In the genomic region with DNA sequence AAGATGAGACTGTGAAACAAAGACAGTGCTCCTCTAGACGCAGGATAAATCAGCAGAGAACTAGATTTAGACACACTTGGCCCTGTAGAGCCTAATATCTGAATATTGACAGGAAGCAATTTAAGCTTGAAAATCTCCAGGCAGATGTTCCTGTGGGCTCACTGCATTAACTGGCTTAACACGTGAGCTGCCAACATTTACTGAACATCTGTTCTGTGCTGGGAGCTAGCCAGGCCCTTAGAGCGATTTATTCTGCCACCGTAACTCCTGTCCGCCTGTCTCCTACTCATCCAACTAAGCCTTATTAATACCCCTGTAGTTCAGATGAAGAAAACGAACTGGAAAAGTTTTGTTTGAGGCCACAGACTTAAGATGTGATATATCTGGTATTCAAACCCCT, we compare ENCODE assay signal across 8 mouse cellular contexts. TPM values are rescaled to one million over a fixed set of nuclear protein-coding genes. Genes with fewer than 3 reads are reported as not detected.
DNase-seq lines count a peak whose midpoint lies in the region; ATAC-seq and TF ChIP-seq lines count a peak whose summit lies in the region.

No protein-coding gene starts in this region.

- no peak for TF ChIP-seq CTCF in E14TG2a.4 (conservative IDR thresholded peaks at IDR 0.05; ENCODE audit: low read length)

- peak overlapping the region; percentile 91 for H3K4me2 ChIP-seq in heart, embryonic 11.5 days
- peak overlapping the region; percentile 94 for H3K4me2 ChIP-seq in forebrain, embryonic 13.5 days

- WGBS in heart, embryonic 11.5 days (ENCODE audit: insufficient replicate concordance) = 19% methylated on average over 6 of the region's 6 CpGs
- 15% methylated on average over 6 of the region's 6 CpGs for WGBS in forebrain, embryonic 13.5 days
- 11% methylated on average over 6 of the region's 6 CpGs for WGBS in macrophage (ENCODE audit: missing documents)

- H3K4me3 ChIP-seq in heart, embryonic 11.5 days (ENCODE audit: low read depth, low read length) = peak overlapping the region; percentile 78
- H3K4me3 ChIP-seq in E14TG2a.4 (replicated peaks; ENCODE audit: low read length) (peak overlapping the region; percentile 100), macrophage (ENCODE audit: inconsistent target) (peak overlapping the region; percentile 85)
- peak overlapping the region; percentile 97 for H3K4me3 ChIP-seq in forebrain, embryonic 13.5 days

- no peak for ATAC-seq in heart, embryonic 11.5 days (replicated peaks; ENCODE audit: insufficient number of reproducible peaks, low FRiP score, low TSS enrichment)
- ATAC-seq in forebrain, embryonic 13.5 days = no peak
- no peak for ATAC-seq in activated CD4-positive, CD25-positive, alpha-beta regulatory T cell, adult 4 months

- intact Hi-C loops in heart, postnatal 25 days (cut with DNase I) = loop anchor here (1.0 to 2.0 kb wide), 2 partner anchors 20 to 55 kb away; partner anchors contain the start of gene Kpna7

- peaks cover 23% of the 10 kb centered on the region for H3K36me3 ChIP-seq in heart, embryonic 11.5 days (ENCODE audit: control insufficient read depth, insufficient read depth, low read length)
- H3K36me3 ChIP-seq in E14TG2a.4 (ENCODE audit: insufficient read depth, low read length) (peaks cover 72% of the 10 kb centered on the region), macrophage (ENCODE audit: inconsistent target) (peaks cover 47% of the 10 kb centered on the region)
- peaks cover 59% of the 10 kb centered on the region for H3K36me3 ChIP-seq in forebrain, embryonic 13.5 days (ENCODE audit: poor library complexity, severe bottlenecking)

- H3K27me3 ChIP-seq in heart, embryonic 11.5 days (ENCODE audit: control insufficient read depth, insufficient read depth, low read length) = no peaks in the 10 kb centered on the region
- no peaks in the 10 kb centered on the region for H3K27me3 ChIP-seq in E14TG2a.4 (ENCODE audit: insufficient read depth, low read length)
- H3K27me3 ChIP-seq in forebrain, embryonic 13.5 days = no peaks in the 10 kb centered on the region

- H3K9me3 ChIP-seq in heart, embryonic 11.5 days (replicated peaks; ENCODE audit: control insufficient read depth, low read length) = no peaks in the 10 kb centered on the region
- no peaks in the 10 kb centered on the region for H3K9me3 ChIP-seq in E14TG2a.4 (ENCODE audit: low read length)
- no peaks in the 10 kb centered on the region for H3K9me3 ChIP-seq in forebrain, embryonic 13.5 days (replicated peaks)

- no peak for DNase-seq in heart, postnatal 25 days (ENCODE audit: low spot score)
- no peak for DNase-seq in layer of hippocampus, adult 9-11 months
- DNase-seq in gastrocnemius, adult 18-20 months (ENCODE audit: low spot score) = no peak

- H3K4me1 ChIP-seq in heart, embryonic 11.5 days (ENCODE audit: control insufficient read depth, insufficient read depth, low read length) = peaks cover 14% of the 10 kb centered on the region
- peaks cover 49% of the 10 kb centered on the region for H3K4me1 ChIP-seq in E14TG2a.4 (replicated peaks; ENCODE audit: low read depth, low read length)
- H3K4me1 ChIP-seq in forebrain, embryonic 13.5 days = peaks cover 33% of the 10 kb centered on the region

- H3K79me2 ChIP-seq in macrophage (ENCODE audit: inconsistent target) = peaks cover 75% of the 10 kb centered on the region

- peak overlapping the region; percentile 95 for H3K9ac ChIP-seq in heart, embryonic 11.5 days (ENCODE audit: low read depth, low read length)
- H3K9ac ChIP-seq in forebrain, embryonic 13.5 days = peak overlapping the region; percentile 93

- H3K27ac ChIP-seq in heart, embryonic 11.5 days (ENCODE audit: low read depth, low read length) = no peak overlapping the region
- H3K27ac ChIP-seq in forebrain, embryonic 13.5 days = no peak overlapping the region
- H3K27ac ChIP-seq in macrophage = peak overlapping the region; percentile 41; the same call in 1 of the 2 replicates

RNA-seq across cellular contexts. Expression of gene Pdap1, which starts 1.2 kb away (rescaled TPM):
- 76.5 and 92.4 TPM in 2 replicates for polyA plus RNA-seq in heart, embryonic 11.5 days (2014; fragmentation: Nextera tagmentation; extraction: Ambion mirVana)
- total RNA-seq in heart, postnatal 25 days (2021) = 10 to 100 TPM; 37.8 to 40.3 TPM
- polyA plus RNA-seq in forebrain, embryonic 13.5 days (2015; fragmentation: Nextera tagmentation; extraction: Ambion mirVana) = 139 and 157 TPM in 2 replicates
- 10 to 100 TPM; 17.8 to 64.3 (median 41.5) TPM for total RNA-seq in macrophage (2018; cell fraction: chromatin; rRNA removed)
- total RNA-seq in macrophage (2018; cell fraction: cytosol; rRNA removed) = 10 to 100 TPM; 26.7 to 39.4 (median 31.9) TPM
- 10 to 100 TPM in 25 of 26 experiments, 1 to 10 TPM in 1; 7.9 to 39.1 (median 20.0) TPM for total RNA-seq in macrophage (2018; cell fraction: nucleus; rRNA removed)
- 39.1 to 134 TPM (median 69.9 TPM) in 3 replicates for polyA plus RNA-seq in macrophage (2018)
- polyA plus RNA-seq in activated CD4-positive, CD25-positive, alpha-beta regulatory T cell, adult 4 months (2017; shearing (Covaris generic)) = 10 to 100 TPM; 32.2 to 41.5 TPM
- total RNA-seq in gastrocnemius, adult 18-20 months (2021) = 10 to 100 TPM; 56.0 to 56.6 TPM

RNA-seq across cellular contexts. Expression of gene Bud31, which starts 1.3 kb away (rescaled TPM):
- polyA plus RNA-seq in heart, embryonic 11.5 days (2014; fragmentation: Nextera tagmentation; extraction: Ambion mirVana) = 172 and 179 TPM in 2 replicates
- total RNA-seq in heart, postnatal 25 days (2021) = 10 to 100 TPM; 53.5 to 62.6 TPM
- polyA plus RNA-seq in forebrain, embryonic 13.5 days (2015; fragmentation: Nextera tagmentation; extraction: Ambion mirVana) = 247 and 259 TPM in 2 replicates
- 100 to 1,000 TPM in 17 of 26 experiments, 10 to 100 TPM in 9; 78.4 to 282 (median 114) TPM for total RNA-seq in macrophage (2018; cell fraction: chromatin; rRNA removed)
- total RNA-seq in macrophage (2018; cell fraction: cytosol; rRNA removed) = 100 to 1,000 TPM; 116 to 165 (median 134) TPM
- 100 to 1,000 TPM in 18 of 26 experiments, 10 to 100 TPM in 8; 82.6 to 220 (median 107) TPM for total RNA-seq in macrophage (2018; cell fraction: nucleus; rRNA removed)
- polyA plus RNA-seq in macrophage (2018) = 133 to 160 TPM (median 139 TPM) in 3 replicates
- 100 to 1,000 TPM; 107 to 118 TPM for polyA plus RNA-seq in activated CD4-positive, CD25-positive, alpha-beta regulatory T cell, adult 4 months (2017; shearing (Covaris generic))
- 10 to 100 TPM; 48.5 to 54.9 TPM for total RNA-seq in gastrocnemius, adult 18-20 months (2021)

RNA-seq across cellular contexts. Expression of gene Arpc1b, which starts 24.8 kb away (rescaled TPM):
- polyA plus RNA-seq in heart, embryonic 11.5 days (2014; fragmentation: Nextera tagmentation; extraction: Ambion mirVana) = 95.4 and 127 TPM in 2 replicates
- total RNA-seq in heart, postnatal 25 days (2021) = 10 to 100 TPM; 75.3 to 85.4 TPM
- 55.9 and 58.1 TPM in 2 replicates for polyA plus RNA-seq in forebrain, embryonic 13.5 days (2015; fragmentation: Nextera tagmentation; extraction: Ambion mirVana)
- total RNA-seq in macrophage (2018; cell fraction: chromatin; rRNA removed) = 100 to 1,000 TPM; 343 to 668 (median 545) TPM
- 100 to 1,000 TPM; 519 to 764 (median 670) TPM for total RNA-seq in macrophage (2018; cell fraction: cytosol; rRNA removed)
- total RNA-seq in macrophage (2018; cell fraction: nucleus; rRNA removed) = 100 to 1,000 TPM; 379 to 691 (median 534) TPM
- polyA plus RNA-seq in macrophage (2018) = 401 to 795 TPM (median 759 TPM) in 3 replicates
- 1,000 to 10,000 TPM in 1 of 2 experiments, 100 to 1,000 TPM in 1; 727 to 1,112 TPM for polyA plus RNA-seq in activated CD4-positive, CD25-positive, alpha-beta regulatory T cell, adult 4 months (2017; shearing (Covaris generic))
- total RNA-seq in gastrocnemius, adult 18-20 months (2021) = 10 to 100 TPM; 17.2 to 25.7 TPM

RNA-seq across cellular contexts. Expression of gene Ptcd1, which starts 28.1 kb away (rescaled TPM):
- polyA plus RNA-seq in heart, embryonic 11.5 days (2014; fragmentation: Nextera tagmentation; extraction: Ambion mirVana) = 7.4 and 10.7 TPM in 2 replicates
- total RNA-seq in heart, postnatal 25 days (2021) = 10 to 100 TPM; 27.9 to 28.6 TPM
- 20.0 and 21.6 TPM in 2 replicates for polyA plus RNA-seq in forebrain, embryonic 13.5 days (2015; fragmentation: Nextera tagmentation; extraction: Ambion mirVana)
- 10 to 100 TPM in 16 of 26 experiments, 1 to 10 TPM in 10; 2.1 to 28.2 (median 14.7) TPM for total RNA-seq in macrophage (2018; cell fraction: chromatin; rRNA removed)
- total RNA-seq in macrophage (2018; cell fraction: cytosol; rRNA removed) = 10 to 100 TPM in 16 of 26 experiments, 1 to 10 TPM in 10; 4.5 to 15.7 (median 12.0) TPM
- total RNA-seq in macrophage (2018; cell fraction: nucleus; rRNA removed) = 10 to 100 TPM in 14 of 26 experiments, 1 to 10 TPM in 12; 2.5 to 20.9 (median 10.9) TPM
- 8.9 to 12.6 TPM (median 9.1 TPM) in 3 replicates for polyA plus RNA-seq in macrophage (2018)
- polyA plus RNA-seq in activated CD4-positive, CD25-positive, alpha-beta regulatory T cell, adult 4 months (2017; shearing (Covaris generic)) = 10 to 100 TPM in 1 of 2 experiments, 1 to 10 TPM in 1; 7.0 to 18.0 TPM
- 10 to 100 TPM; 10.6 to 10.8 TPM for total RNA-seq in gastrocnemius, adult 18-20 months (2021)

RNA-seq across cellular contexts. Expression of gene Cpsf4, which starts 28.2 kb away (rescaled TPM):
- polyA plus RNA-seq in heart, embryonic 11.5 days (2014; fragmentation: Nextera tagmentation; extraction: Ambion mirVana) = 15.1 and 17.2 TPM in 2 replicates
- total RNA-seq in heart, postnatal 25 days (2021) = 10 to 100 TPM in 1 of 2 experiments, 1 to 10 TPM in 1; 9.6 to 11.1 TPM
- polyA plus RNA-seq in forebrain, embryonic 13.5 days (2015; fragmentation: Nextera tagmentation; extraction: Ambion mirVana) = 64.0 and 69.6 TPM in 2 replicates
- total RNA-seq in macrophage (2018; cell fraction: chromatin; rRNA removed) = 10 to 100 TPM; 19.8 to 46.4 (median 32.9) TPM
- 10 to 100 TPM in 21 of 26 experiments, 1 to 10 TPM in 5; 6.8 to 17.3 (median 13.1) TPM for total RNA-seq in macrophage (2018; cell fraction: cytosol; rRNA removed)
- 10 to 100 TPM; 13.5 to 45.2 (median 27.0) TPM for total RNA-seq in macrophage (2018; cell fraction: nucleus; rRNA removed)
- polyA plus RNA-seq in macrophage (2018) = 12.2 to 17.6 TPM (median 16.5 TPM) in 3 replicates
- polyA plus RNA-seq in activated CD4-positive, CD25-positive, alpha-beta regulatory T cell, adult 4 months (2017; shearing (Covaris generic)) = 10 to 100 TPM; 13.7 to 17.7 TPM
- total RNA-seq in gastrocnemius, adult 18-20 months (2021) = 1 to 10 TPM; 9.2 to 9.5 TPM
